Comparison of ENCODE assay signal across 9 mouse cellular contexts in genomic region chr1:75494878-75495548, GRCm38 (mm10). TPM values are rescaled to one million over a fixed set of nuclear protein-coding genes. Genes with fewer than 3 reads are reported as not detected.
A peak's percentile ranks its signal among the peaks of the same experiment; 100 is the strongest.
DNase-seq lines count a peak whose midpoint lies in the region; ATAC-seq and TF ChIP-seq lines count a peak whose summit lies in the region.
"Had no signal": no experiment of that assay in that cellular context is flagged by ENCODE, and none has a peak within 500 bp of the region (broad histone marks: within the 10 kb centered on the region; RNA-seq: fewer than 3 reads in every experiment).

No protein-coding gene starts in this region.

- no peaks in the 10 kb centered on the region for H3K27me3 ChIP-seq in forebrain, postnatal 0 days (ENCODE audit: insufficient read depth, low read length)
- H3K27me3 ChIP-seq in liver, embryonic 14.5 days (ENCODE audit: control insufficient read depth, insufficient read depth, low read length) = no peaks in the 10 kb centered on the region

- H3K27ac ChIP-seq in forebrain, postnatal 0 days (ENCODE audit: low read depth, low read length) = no peak overlapping the region
- H3K27ac ChIP-seq in liver, embryonic 14.5 days = no peak overlapping the region

- 46% methylated on average over 12 of the region's 12 CpGs for WGBS in forebrain, postnatal 0 days
- 59% methylated on average over 12 of the region's 12 CpGs for WGBS in liver, embryonic 14.5 days (ENCODE audit: insufficient replicate concordance)

- peak; percentile 70 for ATAC-seq in forebrain, postnatal 0 days
- no peak for ATAC-seq in liver, embryonic 14.5 days (ENCODE audit: insufficient read depth)

- H3K4me2 ChIP-seq in forebrain, postnatal 0 days (ENCODE audit: low read depth) = no peak overlapping the region
- H3K4me2 ChIP-seq in liver, embryonic 14.5 days (ENCODE audit: low read depth) = no peak overlapping the region

- H3K4me1 ChIP-seq in forebrain, postnatal 0 days (ENCODE audit: insufficient read depth) = no peaks in the 10 kb centered on the region
- H3K4me1 ChIP-seq in liver, embryonic 14.5 days (replicated peaks; ENCODE audit: control insufficient read depth in 2 of 2, insufficient read depth in 2 of 2, low read length in 1 of 2) = no peaks in the 10 kb centered on the region

- no peak overlapping the region for H3K9ac ChIP-seq in forebrain, postnatal 0 days
- no peak overlapping the region for H3K9ac ChIP-seq in liver, embryonic 14.5 days (replicated peaks)

- TF ChIP-seq CTCF in forebrain, postnatal 0 days (IDR thresholded peaks at IDR 0.05; ENCODE audit: low read depth) = peak; percentile 86
- peak; percentile 71 for TF ChIP-seq CTCF in liver, embryonic 14.5 days (IDR thresholded peaks at IDR 0.05; ENCODE audit: low read depth)

- H3K9me3 ChIP-seq in forebrain, postnatal 0 days (ENCODE audit: low read length) = no peaks in the 10 kb centered on the region
- no peaks in the 10 kb centered on the region for H3K9me3 ChIP-seq in liver, embryonic 14.5 days (ENCODE audit: control insufficient read depth, low read length)

- peak; percentile 65 for DNase-seq in adrenal gland, postnatal 10 days
- no peak for DNase-seq in adrenal gland, adult 8-10 months
- peak; percentile 55 for DNase-seq in thymus, postnatal 4 days
- DNase-seq in thymus, adult 18-20 months = no peak
- DNase-seq in forebrain, postnatal 0 days = peak; percentile 64
- DNase-seq in liver, embryonic 14.5 days (ENCODE audit: low read depth in 3 of 3, low spot score in 3 of 3) = no peak
- peak; percentile 21 for DNase-seq in telencephalon, adult 2 months (ENCODE audit: low read depth, low spot score)
- no peak for DNase-seq in adrenal gland, postnatal 4 days (ENCODE audit: low spot score in 2 of 2)

- H3K36me3 ChIP-seq in forebrain, postnatal 0 days (ENCODE audit: insufficient read depth) = peaks cover 27% of the 10 kb centered on the region; the same call in 1 of the 2 replicates
- no peaks in the 10 kb centered on the region for H3K36me3 ChIP-seq in liver, embryonic 14.5 days (replicated peaks; ENCODE audit: control insufficient read depth, insufficient read depth, low read depth)

- TF ChIP-seq EP300 in liver, embryonic 14.5 days (IDR thresholded peaks at IDR 0.05; ENCODE audit: low read depth) = no peak

- no peak overlapping the region for H3K4me3 ChIP-seq in forebrain, postnatal 0 days (ENCODE audit: low read depth, low read length)
- H3K4me3 ChIP-seq in liver, embryonic 14.5 days (ENCODE audit: insufficient read depth in 1 of 2, low read depth in 2 of 2, low read length in 2 of 2) = no peak overlapping the region
- H3K4me3 ChIP-seq: myocyte had no signal

RNA-seq across cellular contexts. Expression of gene Obsl1, which starts 11.2 kb away (rescaled TPM):
- 100 to 1,000 TPM in 1 of 2 experiments, 10 to 100 TPM in 1; 95.2 to 118 TPM for total RNA-seq in adrenal gland, postnatal 10 days (2021)
- 100 to 1,000 TPM in 1 of 4 experiments, 10 to 100 TPM in 3; 71.0 to 109 (median 87.5) TPM for total RNA-seq in adrenal gland, adult 8-10 months (2022)
- total RNA-seq in forebrain, postnatal 0 days (2014; rRNA removed) = 28.4 and 43.7 TPM in 2 replicates
- 18.7 and 22.9 TPM in 2 replicates for polyA plus RNA-seq in forebrain, postnatal 0 days (2015; fragmentation: Nextera tagmentation; extraction: Ambion mirVana)
- 7.7 and 9.7 TPM in 2 replicates for polyA plus RNA-seq in liver, embryonic 14.5 days (2012; rRNA removed)
- polyA plus RNA-seq in liver, embryonic 14.5 days (2014; fragmentation: Nextera tagmentation; extraction: Ambion mirVana) = 5.3 and 6.8 TPM in 2 replicates
- total RNA-seq in adrenal gland, postnatal 4 days (2021) = 100 to 1,000 TPM; 241 to 242 TPM

RNA-seq across cellular contexts. Expression of gene Inha, which starts 11.9 kb away (rescaled TPM):
- total RNA-seq in adrenal gland, postnatal 10 days (2021) = 10 to 100 TPM; 47.4 to 78.9 TPM
- 10 to 100 TPM; 22.8 to 56.9 (median 34.3) TPM for total RNA-seq in adrenal gland, adult 8-10 months (2022)
- 24.5 and 26.6 TPM in 2 replicates for total RNA-seq in forebrain, postnatal 0 days (2014; rRNA removed)
- polyA plus RNA-seq in forebrain, postnatal 0 days (2015; fragmentation: Nextera tagmentation; extraction: Ambion mirVana) = 19.6 and 24.8 TPM in 2 replicates
- 1.3 and 1.8 TPM in 2 replicates for polyA plus RNA-seq in liver, embryonic 14.5 days (2012; rRNA removed)
- polyA plus RNA-seq in liver, embryonic 14.5 days (2014; fragmentation: Nextera tagmentation; extraction: Ambion mirVana) = 0.17 and 0.28 TPM in 2 replicates
- 10 to 100 TPM; 71.4 to 80.6 TPM for total RNA-seq in adrenal gland, postnatal 4 days (2021)

RNA-seq across cellular contexts. Expression of gene Tmem198, which starts 15.7 kb away (rescaled TPM):
- total RNA-seq in adrenal gland, postnatal 10 days (2021) = 1 to 10 TPM; 2.5 to 3.8 TPM
- 1 to 10 TPM; 2.5 to 5.8 (median 3.0) TPM for total RNA-seq in adrenal gland, adult 8-10 months (2022)
- total RNA-seq in forebrain, postnatal 0 days (2014; rRNA removed) = 54.8 and 58.0 TPM in 2 replicates
- 61.2 and 70.8 TPM in 2 replicates for polyA plus RNA-seq in forebrain, postnatal 0 days (2015; fragmentation: Nextera tagmentation; extraction: Ambion mirVana)
- polyA plus RNA-seq in liver, embryonic 14.5 days (2012; rRNA removed) = 0.13 and 0.18 TPM in 2 replicates
- 0.09 TPM in 1 of 2 replicates, not detected in the other for polyA plus RNA-seq in liver, embryonic 14.5 days (2014; fragmentation: Nextera tagmentation; extraction: Ambion mirVana)
- 1 to 10 TPM; 4.0 to 5.0 TPM for total RNA-seq in adrenal gland, postnatal 4 days (2021)

RNA-seq across cellular contexts. Expression of gene Chpf, which starts 15.9 kb away (rescaled TPM):
- total RNA-seq in adrenal gland, postnatal 10 days (2021) = 10 to 100 TPM; 36.9 to 43.6 TPM
- total RNA-seq in adrenal gland, adult 8-10 months (2022) = 10 to 100 TPM; 56.6 to 72.7 (median 67.0) TPM
- total RNA-seq in forebrain, postnatal 0 days (2014; rRNA removed) = 65.9 and 80.4 TPM in 2 replicates
- polyA plus RNA-seq in forebrain, postnatal 0 days (2015; fragmentation: Nextera tagmentation; extraction: Ambion mirVana) = 55.5 and 56.8 TPM in 2 replicates
- 5.0 and 5.2 TPM in 2 replicates for polyA plus RNA-seq in liver, embryonic 14.5 days (2012; rRNA removed)
- polyA plus RNA-seq in liver, embryonic 14.5 days (2014; fragmentation: Nextera tagmentation; extraction: Ambion mirVana) = 2.8 and 3.6 TPM in 2 replicates
- 10 to 100 TPM; 60.3 to 62.6 TPM for total RNA-seq in adrenal gland, postnatal 4 days (2021)

RNA-seq across cellular contexts. Expression of gene Stk11ip, which starts 26.3 kb away (rescaled TPM):
- 10 to 100 TPM; 17.0 to 21.9 TPM for total RNA-seq in adrenal gland, postnatal 10 days (2021)
- 10 to 100 TPM; 19.1 to 34.9 (median 31.3) TPM for total RNA-seq in adrenal gland, adult 8-10 months (2022)
- 25.8 and 34.7 TPM in 2 replicates for total RNA-seq in forebrain, postnatal 0 days (2014; rRNA removed)
- 12.1 and 14.3 TPM in 2 replicates for polyA plus RNA-seq in forebrain, postnatal 0 days (2015; fragmentation: Nextera tagmentation; extraction: Ambion mirVana)
- polyA plus RNA-seq in liver, embryonic 14.5 days (2012; rRNA removed) = 5.8 and 5.9 TPM in 2 replicates
- polyA plus RNA-seq in liver, embryonic 14.5 days (2014; fragmentation: Nextera tagmentation; extraction: Ambion mirVana) = 3.4 and 4.2 TPM in 2 replicates
- 10 to 100 TPM; 38.1 to 38.4 TPM for total RNA-seq in adrenal gland, postnatal 4 days (2021)

Comparison
In these comparisons a context has a peak if more than half of its experiments do, and no peak if none do; other contexts are left out.
1. DNase-seq: peak in adrenal gland, postnatal 10 days (single experiment), thymus, postnatal 4 days (single experiment), forebrain, postnatal 0 days (single experiment) and telencephalon, adult 2 months (single experiment); none in adrenal gland, adult 8-10 months (single experiment), thymus, adult 18-20 months (0 of 2), liver, embryonic 14.5 days (0 of 3) and adrenal gland, postnatal 4 days (0 of 2).